9 mouse cellular contexts compared by ENCODE assay signal in the genomic region with DNA sequence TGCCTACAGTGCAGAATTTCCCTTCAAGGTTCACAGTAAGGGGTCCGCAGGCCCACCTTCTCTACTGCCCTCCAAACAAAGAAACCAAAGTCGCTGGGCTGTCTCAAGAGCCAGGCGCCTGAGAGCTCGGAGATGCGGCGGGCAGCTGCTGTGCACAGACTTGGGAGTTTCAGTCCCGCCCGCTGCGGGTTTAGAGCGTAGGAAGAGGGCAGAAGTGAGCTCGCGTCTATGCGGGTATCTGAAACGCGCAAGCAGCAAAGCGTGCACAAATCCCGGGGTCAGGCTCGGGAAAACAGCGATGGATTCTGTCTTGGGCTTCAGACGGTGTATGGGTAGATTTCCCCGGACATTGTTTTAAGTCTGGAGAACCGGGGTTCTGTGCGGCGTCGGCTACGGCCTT. TPM values are rescaled to one million over a fixed set of nuclear protein-coding genes. Genes with fewer than 3 reads are reported as not detected.
DNase-seq lines count a peak whose midpoint lies in the region; ATAC-seq and TF ChIP-seq lines count a peak whose summit lies in the region.
"Had no signal": no experiment of that assay in that cellular context is flagged by ENCODE, and none has a peak within 500 bp of the region (broad histone marks: within the 10 kb centered on the region; RNA-seq: fewer than 3 reads in every experiment).

No protein-coding gene starts in this region.

- H3K79me2 ChIP-seq in heart, adult 2 months (replicated peaks; ENCODE audit: control insufficient read depth, insufficient read depth, low read length) = no peaks in the 10 kb centered on the region

- H3K9ac ChIP-seq in heart, embryonic 16.5 days (ENCODE audit: low read length) = no peak overlapping the region
- no peak overlapping the region for H3K9ac ChIP-seq in heart, adult 2 months (ENCODE audit: low read depth, low read length)
- H3K9ac ChIP-seq in hindbrain, embryonic 11.5 days (ENCODE audit: low read depth, low read length) = peak overlapping the region; percentile 12; the same call in 1 of the 2 replicates
- H3K9ac ChIP-seq in midbrain, embryonic 14.5 days (replicated peaks; ENCODE audit: low read length) = peak overlapping the region; percentile 68

- intact Hi-C loops in heart, adult 2 months (cut with DNase I) = no loop called here

- under 1% methylated on average over 26 of the region's 26 CpGs for WGBS in heart, embryonic 16.5 days
- WGBS in heart, adult 2 months = 1% methylated on average over 26 of the region's 26 CpGs
- WGBS in hindbrain, embryonic 11.5 days = 0% methylated on average over 26 of the region's 26 CpGs
- WGBS in midbrain, embryonic 14.5 days = under 1% methylated on average over 26 of the region's 26 CpGs

- ATAC-seq in heart, embryonic 16.5 days (replicated peaks; ENCODE audit: extremely low read depth, insufficient read depth, low FRiP score) = no peak
- peak; percentile 13; the same call in 1 of the 2 replicates for ATAC-seq in hindbrain, embryonic 11.5 days (ENCODE audit: low FRiP score)
- ATAC-seq in midbrain, embryonic 14.5 days (ENCODE audit: low FRiP score, low TSS enrichment) = peak; percentile 28; the same call in 1 of the 2 replicates
- ATAC-seq: Patski had no signal

- peaks cover 7% of the 10 kb centered on the region; the same call in 1 of the 2 replicates for H3K4me1 ChIP-seq in heart, embryonic 16.5 days (ENCODE audit: control insufficient read depth, insufficient read depth, low read length)
- H3K4me1 ChIP-seq in heart, adult 2 months (ENCODE audit: control insufficient read depth, insufficient read depth, low read length) = no peaks in the 10 kb centered on the region
- H3K4me1 ChIP-seq in hindbrain, embryonic 11.5 days (replicated peaks; ENCODE audit: control insufficient read depth, insufficient read depth, low read length) = peaks cover 16% of the 10 kb centered on the region
- peaks cover 17% of the 10 kb centered on the region for H3K4me1 ChIP-seq in midbrain, embryonic 14.5 days (ENCODE audit: control insufficient read depth, insufficient read depth, low read length)

- H3K4me2 ChIP-seq in heart, embryonic 16.5 days (ENCODE audit: low read depth, low read length) = peak overlapping the region; percentile 45
- H3K4me2 ChIP-seq in hindbrain, embryonic 11.5 days (replicated peaks; ENCODE audit: low read depth, low read length) = peak overlapping the region; percentile 12; the same call in 1 of the 2 replicates
- H3K4me2 ChIP-seq in midbrain, embryonic 14.5 days (ENCODE audit: low read length) = peak overlapping the region; percentile 54

- no peak for TF ChIP-seq CTCF in heart, adult 2 months (IDR thresholded peaks at IDR 0.05)

- DNase-seq in heart, adult 2 months = no peak
- DNase-seq in embryo, embryonic 10 days (ENCODE audit: low spot score) = peak; percentile 68
- DNase-seq in hindbrain, embryonic 11.5 days (ENCODE audit: low spot score) = peak; percentile 77
- peak; percentile 82 for DNase-seq in midbrain, embryonic 14.5 days
- no peak for DNase-seq in layer of hippocampus, adult 18-20 months (ENCODE audit: low spot score in 2 of 2)
- DNase-seq in MN1 (ENCODE audit: low spot score) = no peak
- DNase-seq in urinary bladder, postnatal 25 days (ENCODE audit: low spot score) = no peak

- H3K9me3 ChIP-seq in heart, embryonic 16.5 days (replicated peaks; ENCODE audit: control insufficient read depth, low read length) = no peaks in the 10 kb centered on the region; the same call in 1 of the 2 replicates
- H3K9me3 ChIP-seq in hindbrain, embryonic 11.5 days (ENCODE audit: control insufficient read depth, low read length) = no peaks in the 10 kb centered on the region
- no peaks in the 10 kb centered on the region for H3K9me3 ChIP-seq in midbrain, embryonic 14.5 days (ENCODE audit: control insufficient read depth, low read length)

- peaks cover 80% of the 10 kb centered on the region for H3K27me3 ChIP-seq in heart, embryonic 16.5 days (ENCODE audit: control insufficient read depth, insufficient read depth, low read length)
- peaks cover 26% of the 10 kb centered on the region for H3K27me3 ChIP-seq in heart, adult 2 months (ENCODE audit: control insufficient read depth, insufficient read depth, low read length)
- H3K27me3 ChIP-seq in hindbrain, embryonic 11.5 days (ENCODE audit: control insufficient read depth, insufficient read depth, low read length) = peaks cover 70% of the 10 kb centered on the region
- H3K27me3 ChIP-seq in midbrain, embryonic 14.5 days (ENCODE audit: control insufficient read depth, insufficient read depth, low read length) = peaks cover 69% of the 10 kb centered on the region

- no peak for TF ChIP-seq POLR2A in heart, adult 2 months (IDR thresholded peaks at IDR 0.05; ENCODE audit: insufficient read depth, low read depth, low read length)

- H3K4me3 ChIP-seq in heart, embryonic 16.5 days (ENCODE audit: low read length) = peak overlapping the region; percentile 30
- no peak overlapping the region for H3K4me3 ChIP-seq in heart, adult 2 months
- H3K4me3 ChIP-seq in hindbrain, embryonic 11.5 days (ENCODE audit: low read depth, low read length) = peak overlapping the region; percentile 10
- peak overlapping the region; percentile 41 for H3K4me3 ChIP-seq in midbrain, embryonic 14.5 days (replicated peaks; ENCODE audit: low read depth, low read length)

- H3K36me3 ChIP-seq in heart, embryonic 16.5 days (ENCODE audit: control insufficient read depth, insufficient read depth) = no peaks in the 10 kb centered on the region
- H3K36me3 ChIP-seq in heart, adult 2 months (ENCODE audit: control insufficient read depth, insufficient read depth, low read length) = no peaks in the 10 kb centered on the region
- H3K36me3 ChIP-seq in hindbrain, embryonic 11.5 days (ENCODE audit: control insufficient read depth, insufficient read depth, low read length) = no peaks in the 10 kb centered on the region
- no peaks in the 10 kb centered on the region for H3K36me3 ChIP-seq in midbrain, embryonic 14.5 days (ENCODE audit: control insufficient read depth, insufficient read depth, low read length)

- H3K27ac ChIP-seq in heart, embryonic 16.5 days (ENCODE audit: low read length) = no peak overlapping the region
- no peak overlapping the region for H3K27ac ChIP-seq in heart, adult 2 months
- no peak overlapping the region for H3K27ac ChIP-seq in hindbrain, embryonic 11.5 days (ENCODE audit: low read depth, low read length)
- H3K27ac ChIP-seq in midbrain, embryonic 14.5 days (replicated peaks; ENCODE audit: low read depth, low read length) = peak overlapping the region; percentile 91

- no peak for TF ChIP-seq EP300 in heart, adult 2 months (IDR thresholded peaks at IDR 0.05; ENCODE audit: insufficient read depth, low read depth, low read length)

RNA-seq across cellular contexts. Expression of a gene that starts 7.4 kb away (rescaled TPM):
- polyA plus RNA-seq in heart, embryonic 16.5 days (2015; fragmentation: Nextera tagmentation; extraction: Ambion mirVana) = 0.07 TPM in 1 of 2 replicates, not detected in the other
- total RNA-seq in heart, adult 2 months (2021) = not detected
- not detected in 2 replicates for polyA plus RNA-seq in heart, adult 2 months (2012; rRNA removed)
- polyA plus RNA-seq in hindbrain, embryonic 11.5 days (2014; fragmentation: Nextera tagmentation; extraction: Ambion mirVana) = 4.4 and 6.6 TPM in 2 replicates
- polyA plus RNA-seq in midbrain, embryonic 14.5 days (2014; fragmentation: Nextera tagmentation; extraction: Ambion mirVana) = 94.9 TPM in 2 replicates
- total RNA-seq in layer of hippocampus, adult 18-20 months (2021) = not detected
- polyA plus RNA-seq: Patski had no signal

Comparison
In these comparisons a context has a peak if more than half of its experiments do, and no peak if none do; other contexts are left out.
1. H3K9ac ChIP-seq: peak in hindbrain, embryonic 11.5 days (single experiment) and midbrain, embryonic 14.5 days (single experiment); none in heart, embryonic 16.5 days (single experiment) and heart, adult 2 months (single experiment).
2. DNase-seq: peak in embryo, embryonic 10 days (single experiment), hindbrain, embryonic 11.5 days (single experiment) and midbrain, embryonic 14.5 days (single experiment); none in heart, adult 2 months (0 of 2), layer of hippocampus, adult 18-20 months (0 of 2), MN1 (single experiment) and urinary bladder, postnatal 25 days (single experiment).
3. RNA of a gene that starts 7.4 kb away (polyA plus RNA-seq): 94.9 TPM in midbrain, embryonic 14.5 days; 4.4 to 6.6 TPM in hindbrain, embryonic 11.5 days, 0.07 TPM in heart, embryonic 16.5 days and not detected in heart, adult 2 months; every median in the first group is over 10 times any median in the second.
4. Peak in every context shown above with its lines, with median percentiles within 50 percentile points of each other: H3K4me2 ChIP-seq.